Mouse (Mus musculus): ENCODE measurements around the gene Tnfsf18. TPM values are rescaled to one million over a fixed set of nuclear protein-coding genes. Genes with fewer than 3 reads are reported as not detected.

The Tnfsf18 gene
- polyA plus RNA-seq, 1 experiment from 2014 or later = not detected

DNA sequence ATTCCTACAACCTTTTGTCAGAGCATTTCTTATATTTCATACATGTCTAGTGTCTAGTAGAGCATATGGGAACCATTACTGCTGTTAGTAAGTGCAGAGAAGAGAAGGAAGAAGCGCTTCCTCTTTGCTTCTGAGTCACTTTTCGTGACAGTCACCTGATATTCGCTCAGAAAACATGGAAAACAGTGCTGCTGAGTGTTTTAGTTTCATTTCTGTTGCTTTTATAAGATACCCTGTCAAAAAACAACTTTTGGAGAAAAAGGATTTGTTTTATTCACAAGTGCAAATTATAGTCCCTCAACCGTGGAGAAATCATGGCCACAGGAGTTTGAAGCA, 6.3 kb downstream of the Tnfsf18 start:
- no peak for ATAC-seq (ENCODE audit: low FRiP score)
- no peak overlapping the region for H3K4me3 ChIP-seq (replicated peaks)
- H3K27me3 ChIP-seq = no peaks in the 10 kb centered on the region
- H3K36me3 ChIP-seq (replicated peaks) = no peaks in the 10 kb centered on the region
- H3K27ac ChIP-seq = no peak overlapping the region
- H3K4me1 ChIP-seq = no peaks in the 10 kb centered on the region
- H3K9me3 ChIP-seq = no peaks in the 10 kb centered on the region
- H3K9ac ChIP-seq = no peak overlapping the region
- WGBS = 87% methylated on average over 4 of the region's 4 CpGs
- H3K4me2 ChIP-seq = no peak overlapping the region

DNA sequence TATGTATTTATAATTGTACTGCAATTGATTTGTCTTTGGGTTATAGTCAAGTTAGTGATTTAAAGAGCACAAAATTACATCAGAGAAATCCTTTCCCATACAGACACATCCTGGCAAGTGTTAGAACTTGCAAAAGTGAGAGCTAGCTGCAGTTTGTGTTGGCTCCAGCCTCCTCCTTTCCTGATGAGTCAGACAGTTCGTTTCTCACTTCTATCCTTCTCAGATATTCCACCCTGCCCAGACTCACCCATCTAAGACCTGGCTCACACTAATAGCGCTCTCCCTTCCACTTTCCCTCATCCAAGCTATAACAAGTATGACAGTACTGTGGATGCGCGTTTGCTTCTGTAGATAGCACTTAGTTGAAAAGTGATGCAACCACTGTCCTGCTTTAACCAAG, 11.9 kb downstream of the Tnfsf18 start:
- no peak overlapping the region for H3K4me2 ChIP-seq
- no peak overlapping the region for H3K27ac ChIP-seq
- no peaks in the 10 kb centered on the region for H3K27me3 ChIP-seq
- no peak overlapping the region for H3K4me3 ChIP-seq (replicated peaks)
- no peaks in the 10 kb centered on the region for H3K9me3 ChIP-seq
- no peak for ATAC-seq (ENCODE audit: low FRiP score)
- H3K36me3 ChIP-seq (replicated peaks) = no peaks in the 10 kb centered on the region
- WGBS = 92% methylated on average over 4 of the region's 4 CpGs
- H3K9ac ChIP-seq = no peak overlapping the region
- no peaks in the 10 kb centered on the region for H3K4me1 ChIP-seq

DNA sequence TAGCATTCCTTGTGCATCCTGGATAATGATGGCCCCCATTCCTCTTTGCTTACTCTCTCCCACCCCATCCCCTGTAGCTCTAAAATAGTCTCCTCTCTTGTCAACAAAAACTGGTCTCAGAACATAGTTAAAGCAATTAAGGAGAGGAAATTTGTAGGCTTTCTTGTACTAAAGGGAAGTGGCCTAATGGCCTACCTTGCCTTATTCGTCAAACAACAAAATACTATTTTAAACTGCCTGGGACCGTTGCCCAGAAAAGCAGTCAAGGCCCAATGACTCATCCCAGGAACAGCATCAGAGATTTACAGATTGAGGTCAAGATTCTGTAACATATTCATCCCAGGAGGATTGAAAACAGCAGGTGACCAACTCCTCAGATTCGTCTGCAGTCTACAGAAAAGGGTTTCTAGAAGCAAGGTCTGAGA, 13.2 kb downstream of the Tnfsf18 start:
- Histone ChIP-seq H3K9me3 (no peaks in the 10 kb centered on the region), H3K27ac (no peak overlapping the region), H3K36me3 (replicated peaks) (no peaks in the 10 kb centered on the region), H3K27me3 (no peaks in the 10 kb centered on the region), H3K9ac (no peak overlapping the region), H3K4me2 (no peak overlapping the region), H3K4me3 (replicated peaks) (no peak overlapping the region), H3K4me1 (no peaks in the 10 kb centered on the region)
- ATAC-seq (ENCODE audit: low FRiP score) = no peak
- WGBS = 70% methylated on average over 3 of the region's 3 CpGs

DNA sequence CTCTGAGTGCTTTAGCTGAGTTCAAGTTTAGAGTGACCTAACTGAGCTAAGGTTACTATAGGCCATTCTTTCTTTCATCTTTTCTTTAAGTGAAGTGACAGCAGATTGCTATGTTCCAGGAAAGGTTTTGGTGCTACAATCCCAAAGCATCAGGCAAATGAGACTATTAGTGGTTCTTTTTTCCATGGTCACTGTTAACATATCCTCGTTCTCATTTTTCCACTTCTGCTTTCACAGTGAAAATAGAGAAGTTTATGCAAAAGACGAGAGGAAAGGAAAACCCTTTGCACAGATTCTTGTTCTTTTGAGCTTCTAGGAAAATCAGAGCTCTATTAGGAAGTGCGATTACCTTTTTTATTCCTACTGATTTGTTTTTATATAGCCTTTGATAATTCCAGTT, 22.9 kb downstream of the Tnfsf18 start:
- no peak overlapping the region for H3K4me3 ChIP-seq (replicated peaks)
- WGBS = 78% methylated on average over 3 of the region's 3 CpGs
- H3K9me3 ChIP-seq = no peaks in the 10 kb centered on the region
- no peaks in the 10 kb centered on the region for H3K36me3 ChIP-seq (replicated peaks)
- H3K4me1 ChIP-seq = no peaks in the 10 kb centered on the region
- H3K27ac ChIP-seq = no peak overlapping the region
- H3K9ac ChIP-seq = no peak overlapping the region
- no peak for ATAC-seq (ENCODE audit: low FRiP score)
- H3K27me3 ChIP-seq = no peaks in the 10 kb centered on the region
- H3K4me2 ChIP-seq = no peak overlapping the region

DNA sequence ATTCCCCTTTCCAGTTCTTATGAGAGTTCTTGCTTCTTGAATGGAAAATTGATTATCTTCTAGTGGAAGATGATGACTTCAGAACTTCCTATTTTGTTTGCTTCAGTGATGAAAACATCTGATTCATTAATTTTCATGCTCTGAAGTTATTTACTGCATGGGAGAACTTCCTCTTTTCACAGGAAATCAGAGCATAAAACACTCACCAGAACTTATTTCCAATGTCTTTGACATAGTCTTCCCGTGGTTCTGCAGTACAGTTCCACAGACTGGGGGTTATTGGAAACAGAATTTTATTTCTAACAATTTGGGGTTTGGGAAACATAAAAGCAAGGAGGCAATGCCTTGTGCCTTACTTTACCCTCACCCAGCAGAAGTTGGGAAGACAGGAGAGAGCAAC, 25.8 kb downstream of the Tnfsf18 start:
- no peaks in the 10 kb centered on the region for H3K27me3 ChIP-seq
- no peaks in the 10 kb centered on the region for H3K9me3 ChIP-seq
- H3K4me2 ChIP-seq = no peak overlapping the region
- no peaks in the 10 kb centered on the region for H3K4me1 ChIP-seq
- H3K9ac ChIP-seq = no peak overlapping the region
- H3K36me3 ChIP-seq (replicated peaks) = no peaks in the 10 kb centered on the region
- H3K27ac ChIP-seq = no peak overlapping the region
- WGBS = 91% methylated on average over 1 of the region's 1 CpGs
- H3K4me3 ChIP-seq (replicated peaks) = no peak overlapping the region
- no peak for ATAC-seq (ENCODE audit: low FRiP score)

DNA sequence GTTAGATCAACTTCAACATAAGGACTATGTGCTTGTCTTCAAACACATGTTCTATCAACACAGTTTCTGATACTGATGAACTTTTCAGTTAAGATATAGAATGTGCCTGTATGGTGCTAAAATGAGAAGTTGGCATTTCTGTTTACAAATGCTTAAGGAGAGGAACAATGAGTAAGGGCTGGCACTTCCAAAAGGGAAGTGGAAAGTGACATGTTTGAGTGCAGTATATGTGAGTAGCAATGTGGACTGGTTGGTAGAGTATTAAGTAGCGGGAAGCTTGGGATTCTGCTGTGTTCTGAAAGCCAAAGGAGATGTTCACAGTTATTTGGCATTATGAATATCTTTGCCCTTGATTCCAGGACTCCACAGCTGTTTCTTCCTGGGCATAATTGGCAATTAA, 33.7 kb downstream of the Tnfsf18 start:
- 75% methylated on average over 1 of the region's 1 CpGs for WGBS
- ATAC-seq (ENCODE audit: low FRiP score) = no peak
- Histone ChIP-seq H3K9ac (no peak overlapping the region), H3K36me3 (replicated peaks) (no peaks in the 10 kb centered on the region), H3K9me3 (no peaks in the 10 kb centered on the region), H3K4me2 (no peak overlapping the region), H3K27me3 (no peaks in the 10 kb centered on the region), H3K4me1 (no peaks in the 10 kb centered on the region), H3K27ac (no peak overlapping the region), H3K4me3 (replicated peaks) (no peak overlapping the region)

DNA sequence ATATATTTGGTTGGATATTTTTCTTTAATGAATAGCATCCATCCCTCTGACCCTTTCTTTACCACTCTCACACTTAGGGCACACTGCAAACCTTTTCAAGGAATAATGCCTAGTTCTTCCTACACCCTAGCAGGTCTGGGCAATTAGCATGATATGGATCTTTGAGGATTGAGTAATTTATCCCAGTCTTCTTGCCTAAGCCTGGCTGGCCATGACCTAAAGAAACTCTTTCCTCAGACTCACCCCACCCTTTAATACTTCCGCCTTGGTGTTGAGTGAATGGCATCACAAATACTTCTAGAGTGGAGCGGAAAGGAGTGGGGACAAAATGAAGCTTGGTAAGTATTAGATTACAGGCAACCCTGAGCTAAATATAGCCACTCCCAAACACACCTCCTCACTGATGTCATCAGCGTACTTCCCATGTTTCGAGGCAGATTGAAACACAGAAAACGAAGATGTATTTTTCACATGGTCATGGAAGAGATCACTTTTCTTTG, 56.2 kb downstream of the Tnfsf18 start:
- H3K36me3 ChIP-seq (replicated peaks) = no peaks in the 10 kb centered on the region
- no peak overlapping the region for H3K4me2 ChIP-seq
- H3K4me1 ChIP-seq = no peaks in the 10 kb centered on the region
- WGBS = 88% methylated on average over 5 of the region's 5 CpGs
- H3K9me3 ChIP-seq = no peaks in the 10 kb centered on the region
- ATAC-seq (ENCODE audit: low FRiP score) = no peak
- no peak overlapping the region for H3K27ac ChIP-seq
- no peak overlapping the region for H3K9ac ChIP-seq
- H3K4me3 ChIP-seq (replicated peaks) = no peak overlapping the region
- H3K27me3 ChIP-seq = no peaks in the 10 kb centered on the region

DNA sequence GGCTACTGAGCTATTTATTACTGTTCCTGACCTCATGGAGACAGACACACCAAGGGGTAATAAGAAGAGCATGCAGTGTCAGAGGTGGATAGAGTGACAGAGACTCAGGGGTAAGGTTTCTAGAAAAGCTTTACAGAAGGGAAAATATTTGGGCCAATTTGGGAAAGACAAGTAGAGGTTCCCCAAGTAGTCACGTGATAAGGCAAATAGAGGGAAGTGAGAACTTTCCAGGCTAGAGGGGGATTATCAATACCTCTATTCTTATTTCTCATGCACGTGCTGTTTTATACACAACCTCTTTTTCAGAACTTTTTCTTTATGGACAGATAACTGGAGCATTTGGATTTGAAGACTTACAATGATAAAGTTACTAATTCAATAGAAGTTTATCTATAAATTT, 57.6 kb downstream of the Tnfsf18 start:
- Histone ChIP-seq H3K36me3 (replicated peaks) (no peaks in the 10 kb centered on the region), H3K4me1 (no peaks in the 10 kb centered on the region), H3K27me3 (no peaks in the 10 kb centered on the region), H3K9me3 (no peaks in the 10 kb centered on the region), H3K4me3 (replicated peaks) (no peak overlapping the region), H3K9ac (no peak overlapping the region), H3K27ac (no peak overlapping the region), H3K4me2 (no peak overlapping the region)
- WGBS = 82% methylated on average over 2 of the region's 2 CpGs
- ATAC-seq (ENCODE audit: low FRiP score) = no peak

Other genes starting within 250 kb of the Tnfsf18 start
- gene Prdx6, start 243.4 kb upstream of the Tnfsf18 start, polyA plus RNA-seq (2016; fragmentation: Nextera tagmentation; extraction: Ambion mirVana) = 357 and 360 TPM in 2 replicates
- not detected in 2 replicates for gene Tnfsf4, start 99.2 kb upstream of the Tnfsf18 start, polyA plus RNA-seq (2016; fragmentation: Nextera tagmentation; extraction: Ambion mirVana)

Measured in forebrain, embryonic 12.5 days (tissue).